Mouse (Mus musculus): Measurements from ENCODE around the gene Tppp. TPM values are rescaled to one million over a fixed set of nuclear protein-coding genes. Genes with fewer than 3 reads are reported as not detected.
"Not testable (repeated sequence)": the region's sequence is repeated elsewhere in the genome, so short reads cannot be mapped to it uniquely, and the experiment has no call there.

Gene Tppp
- polyA plus RNA-seq, 2 experiments: 1.8 to 2.4 TPM

GRCm38 (mm10) chr13:74000519-74000918 lies 8.7 kb upstream of the Tppp start:
- Histone ChIP-seq H3K4me1 (ENCODE audit: control insufficient read depth, insufficient read depth, low read length) (no peaks in the 10 kb centered on the region), H3K27ac (replicated peaks; ENCODE audit: low read depth, low read length) (no peak overlapping the region), H3K4me2 (replicated peaks; ENCODE audit: low read depth, low read length, severe bottlenecking) (no peak overlapping the region), H3K27me3 (ENCODE audit: control insufficient read depth, insufficient read depth, low read length) (no peaks in the 10 kb centered on the region), H3K9ac (ENCODE audit: low read depth, low read length, severe bottlenecking) (no peak overlapping the region), H3K9me3 (ENCODE audit: control insufficient read depth, low read length) (no peaks in the 10 kb centered on the region), H3K36me3 (ENCODE audit: control insufficient read depth, insufficient read depth, low read length) (no peaks in the 10 kb centered on the region), H3K4me3 (replicated peaks; ENCODE audit: low read length) (no peak overlapping the region)
- ATAC-seq (ENCODE audit: low FRiP score, low read depth) (no peak), DNase-seq (ENCODE audit: low spot score) (no peak)
- no peak for TF ChIP-seq POLR2A (IDR thresholded peaks at IDR 0.05; ENCODE audit: borderline replicate concordance, extremely low read depth, insufficient read depth, insufficient read length)

GRCm38 (mm10) chr13:74000961-74001360 lies 8.2 kb upstream of the Tppp start:
- ATAC-seq (ENCODE audit: low FRiP score, low read depth) (no peak), DNase-seq (ENCODE audit: low spot score) (no peak)
- Histone ChIP-seq H3K4me2 (replicated peaks; ENCODE audit: low read depth, low read length, severe bottlenecking) (no peak overlapping the region), H3K4me1 (ENCODE audit: control insufficient read depth, insufficient read depth, low read length) (no peaks in the 10 kb centered on the region), H3K36me3 (ENCODE audit: control insufficient read depth, insufficient read depth, low read length) (no peaks in the 10 kb centered on the region), H3K9me3 (ENCODE audit: control insufficient read depth, low read length) (no peaks in the 10 kb centered on the region), H3K27ac (replicated peaks; ENCODE audit: low read depth, low read length) (no peak overlapping the region), H3K27me3 (ENCODE audit: control insufficient read depth, insufficient read depth, low read length) (no peaks in the 10 kb centered on the region), H3K4me3 (replicated peaks; ENCODE audit: low read length) (no peak overlapping the region), H3K9ac (ENCODE audit: low read depth, low read length, severe bottlenecking) (no peak overlapping the region)
- TF ChIP-seq POLR2A (IDR thresholded peaks at IDR 0.05; ENCODE audit: borderline replicate concordance, extremely low read depth, insufficient read depth, insufficient read length): no peak
- WGBS: 80% methylated on average over 6 of the region's 6 CpGs

- no peak for TF ChIP-seq POLR2A (IDR thresholded peaks at IDR 0.05; ENCODE audit: borderline replicate concordance, extremely low read depth, insufficient read depth, insufficient read length)
- H3K4me3 ChIP-seq (replicated peaks; ENCODE audit: low read length): no peak overlapping the region
- DNase-seq (ENCODE audit: low spot score): no peak
- no peak overlapping the region for H3K9ac ChIP-seq (ENCODE audit: low read depth, low read length, severe bottlenecking)
- 63% methylated on average over 4 of the region's 4 CpGs for WGBS
- H3K27me3 ChIP-seq (ENCODE audit: control insufficient read depth, insufficient read depth, low read length): no peaks in the 10 kb centered on the region
- no peaks in the 10 kb centered on the region for H3K9me3 ChIP-seq (ENCODE audit: control insufficient read depth, low read length)
- H3K27ac ChIP-seq (replicated peaks; ENCODE audit: low read depth, low read length): no peak overlapping the region
- H3K4me2 ChIP-seq (replicated peaks; ENCODE audit: low read depth, low read length, severe bottlenecking): no peak overlapping the region
- no peak for ATAC-seq (ENCODE audit: low FRiP score, low read depth)
- no peaks in the 10 kb centered on the region for H3K4me1 ChIP-seq (ENCODE audit: control insufficient read depth, insufficient read depth, low read length)
- H3K36me3 ChIP-seq (ENCODE audit: control insufficient read depth, insufficient read depth, low read length): no peaks in the 10 kb centered on the region
Observed at GRCm38 (mm10) chr13:74001492-74001891, 7.7 kb upstream of the Tppp start.

GRCm38 (mm10) chr13:74006881-74007280 lies 2.3 kb upstream of the Tppp start:
- not testable (repeated sequence) for H3K9ac ChIP-seq (ENCODE audit: low read depth, low read length, severe bottlenecking); DNase-seq (ENCODE audit: low spot score); H3K4me1 ChIP-seq (ENCODE audit: control insufficient read depth, insufficient read depth, low read length); H3K36me3 ChIP-seq (ENCODE audit: control insufficient read depth, insufficient read depth, low read length); ATAC-seq (ENCODE audit: low FRiP score, low read depth); H3K4me3 ChIP-seq (replicated peaks; ENCODE audit: low read length); H3K4me2 ChIP-seq (replicated peaks; ENCODE audit: low read depth, low read length, severe bottlenecking); H3K27ac ChIP-seq (replicated peaks; ENCODE audit: low read depth, low read length); H3K9me3 ChIP-seq (ENCODE audit: control insufficient read depth, low read length)
- 89% methylated on average over 4 of the region's 4 CpGs for WGBS
- 0 out of 2 replicates have a peak, but pooled peaks cover 19% of the 10 kb centered on the region for H3K27me3 ChIP-seq (ENCODE audit: control insufficient read depth, insufficient read depth, low read length)

GRCm38 (mm10) chr13:74008216-74008615 lies 991 bp upstream of the Tppp start:
- H3K9me3 ChIP-seq (ENCODE audit: control insufficient read depth, low read length); H3K4me1 ChIP-seq (ENCODE audit: control insufficient read depth, insufficient read depth, low read length); H3K9ac ChIP-seq (ENCODE audit: low read depth, low read length, severe bottlenecking); H3K36me3 ChIP-seq (ENCODE audit: control insufficient read depth, insufficient read depth, low read length); H3K27ac ChIP-seq (replicated peaks; ENCODE audit: low read depth, low read length); ATAC-seq (ENCODE audit: low FRiP score, low read depth); DNase-seq (ENCODE audit: low spot score); H3K4me2 ChIP-seq (replicated peaks; ENCODE audit: low read depth, low read length, severe bottlenecking); H3K4me3 ChIP-seq (replicated peaks; ENCODE audit: low read length): not testable (repeated sequence)
- 0 out of 2 replicates have a peak, but pooled peaks cover 19% of the 10 kb centered on the region for H3K27me3 ChIP-seq (ENCODE audit: control insufficient read depth, insufficient read depth, low read length)
- 66% methylated on average over 2 of the region's 2 CpGs for WGBS
